Mouse (Mus musculus): ENCODE measurements at regions not wholly inside any gene's neighbourhood (a gene's known extent, or its start where the extent isn't known, plus 50 kb on each side); places are given as distances from the start of the nearest gene placed in this dataset.

GRCm38 (mm10) chr1:90506582-90506981 is 96.2 kb upstream of the Cops8 start:
- no peak for DNase-seq (ENCODE audit: low spot score)

GRCm38 (mm10) chr1:90509371-90509770 is 93.4 kb upstream of the Cops8 start:
- DNase-seq (ENCODE audit: low spot score), result no peak

- no peak for DNase-seq (ENCODE audit: low spot score)
Observed at GRCm38 (mm10) chr1:90513442-90514070, 89.2 kb upstream of the Cops8 start.

GRCm38 (mm10) chr1:90514176-90514575 is 88.6 kb upstream of the Cops8 start:
- DNase-seq (ENCODE audit: low spot score), result no peak

GRCm38 (mm10) chr1:90518584-90519265 is 84.1 kb upstream of the Cops8 start:
- DNase-seq (ENCODE audit: low spot score), result no peak

GRCm38 (mm10) chr1:90519284-90520275 is 83.2 kb upstream of the Cops8 start:
- DNase-seq (ENCODE audit: low spot score), result no peak

GRCm38 (mm10) chr1:90522294-90522693 is 80.5 kb upstream of the Cops8 start:
- DNase-seq (ENCODE audit: low spot score), result no peak

- no peak for DNase-seq (ENCODE audit: low spot score)
Observed at GRCm38 (mm10) chr1:90524641-90525220, 78.0 kb upstream of the Cops8 start.

- DNase-seq (ENCODE audit: low spot score), result no peak
Observed at GRCm38 (mm10) chr1:90526311-90526710, 76.5 kb upstream of the Cops8 start.

GRCm38 (mm10) chr1:90527947-90528717 is 74.6 kb upstream of the Cops8 start:
- no peak for DNase-seq (ENCODE audit: low spot score)

GRCm38 (mm10) chr1:90533481-90533880 is 69.3 kb upstream of the Cops8 start:
- no peak for DNase-seq (ENCODE audit: low spot score)

GRCm38 (mm10) chr1:90536105-90536504 is 66.7 kb upstream of the Cops8 start:
- DNase-seq (ENCODE audit: low spot score), result no peak

GRCm38 (mm10) chr1:90543801-90544795 is 58.7 kb upstream of the Cops8 start:
- no peak for DNase-seq (ENCODE audit: low spot score)

- no peak for DNase-seq (ENCODE audit: low spot score)
Observed at GRCm38 (mm10) chr1:90544821-90545536, 57.8 kb upstream of the Cops8 start.

GRCm38 (mm10) chr1:90552644-90553043 is 50.1 kb upstream of the Cops8 start:
- no peak for DNase-seq (ENCODE audit: low spot score)

Data from testis, postnatal 10 days (tissue).